Mouse (Mus musculus): ENCODE results near the gene Nhlh2. TPM values are rescaled to one million over a fixed set of nuclear protein-coding genes. Genes with fewer than 3 reads are reported as not detected.

Nhlh2 gene
- polyA plus RNA-seq, 1 experiment from 2014 or later = 46.2 TPM

- WGBS = 87% methylated on average over 8 of the region's 8 CpGs
- DNase-seq (no peak), ATAC-seq (ENCODE audit: low FRiP score, low TSS enrichment) (no peak)
- no peak overlapping the region for H3K9ac ChIP-seq (replicated peaks; ENCODE audit: low read length)
- H3K27ac ChIP-seq (replicated peaks; ENCODE audit: low read depth, low read length) = no peak overlapping the region
- H3K9me3 ChIP-seq (ENCODE audit: control insufficient read depth, low read length) = no peaks in the 10 kb centered on the region
- H3K4me3 ChIP-seq (replicated peaks; ENCODE audit: low read depth, low read length) = no peak overlapping the region
- H3K4me1 ChIP-seq (ENCODE audit: control insufficient read depth, insufficient read depth, low read length) = no peaks in the 10 kb centered on the region
- no peaks in the 10 kb centered on the region for H3K27me3 ChIP-seq (ENCODE audit: control insufficient read depth, insufficient read depth, low read length)
- no peaks in the 10 kb centered on the region for H3K36me3 ChIP-seq (ENCODE audit: control insufficient read depth, insufficient read depth, low read length)
- no peak overlapping the region for H3K4me2 ChIP-seq (ENCODE audit: low read length)
Observed at GRCm38 (mm10) chr3:101985634-101986033, 24.2 kb upstream of the Nhlh2 start.

- no peak overlapping the region for H3K4me3 ChIP-seq (replicated peaks; ENCODE audit: low read depth, low read length)
- H3K4me2 ChIP-seq (ENCODE audit: low read length) = no peak overlapping the region
- H3K36me3 ChIP-seq (ENCODE audit: control insufficient read depth, insufficient read depth, low read length) = no peaks in the 10 kb centered on the region
- no peak overlapping the region for H3K9ac ChIP-seq (replicated peaks; ENCODE audit: low read length)
- no peak for DNase-seq
- H3K4me1 ChIP-seq (ENCODE audit: control insufficient read depth, insufficient read depth, low read length) = no peaks in the 10 kb centered on the region
- 65% methylated on average over 3 of the region's 3 CpGs for WGBS
- H3K9me3 ChIP-seq (ENCODE audit: control insufficient read depth, low read length) = no peaks in the 10 kb centered on the region
- ATAC-seq (ENCODE audit: low FRiP score, low TSS enrichment) = no peak
- no peak overlapping the region for H3K27ac ChIP-seq (replicated peaks; ENCODE audit: low read depth, low read length)
- H3K27me3 ChIP-seq (ENCODE audit: control insufficient read depth, insufficient read depth, low read length) = no peaks in the 10 kb centered on the region
Observed at GRCm38 (mm10) chr3:101990136-101990535, 19.7 kb upstream of the Nhlh2 start.

- DNase-seq (no peak), ATAC-seq (ENCODE audit: low FRiP score, low TSS enrichment) (no peak; the same call in 1 of the 2 replicates)
- Histone ChIP-seq H3K9me3 (ENCODE audit: control insufficient read depth, low read length) (no peaks in the 10 kb centered on the region), H3K4me2 (ENCODE audit: low read length) (no peak overlapping the region), H3K4me1 (ENCODE audit: control insufficient read depth, insufficient read depth, low read length) (no peaks in the 10 kb centered on the region), H3K27ac (replicated peaks; ENCODE audit: low read depth, low read length) (no peak overlapping the region), H3K9ac (replicated peaks; ENCODE audit: low read length) (no peak overlapping the region), H3K4me3 (replicated peaks; ENCODE audit: low read depth, low read length) (no peak overlapping the region), H3K27me3 (ENCODE audit: control insufficient read depth, insufficient read depth, low read length) (no peaks in the 10 kb centered on the region), H3K36me3 (ENCODE audit: control insufficient read depth, insufficient read depth, low read length) (no peaks in the 10 kb centered on the region)
- WGBS = 51% methylated on average over 6 of the region's 6 CpGs
Observed at GRCm38 (mm10) chr3:101990995-101991516, 18.8 kb upstream of the Nhlh2 start.

- 95% methylated on average over 3 of the region's 3 CpGs for WGBS
- Histone ChIP-seq H3K27ac (replicated peaks; ENCODE audit: low read depth, low read length) (no peak overlapping the region), H3K4me3 (replicated peaks; ENCODE audit: low read depth, low read length) (no peak overlapping the region), H3K27me3 (ENCODE audit: control insufficient read depth, insufficient read depth, low read length) (no peaks in the 10 kb centered on the region), H3K4me1 (ENCODE audit: control insufficient read depth, insufficient read depth, low read length) (no peaks in the 10 kb centered on the region), H3K9ac (replicated peaks; ENCODE audit: low read length) (no peak overlapping the region), H3K9me3 (ENCODE audit: control insufficient read depth, low read length) (no peaks in the 10 kb centered on the region), H3K4me2 (ENCODE audit: low read length) (no peak overlapping the region), H3K36me3 (ENCODE audit: control insufficient read depth, insufficient read depth, low read length) (no peaks in the 10 kb centered on the region)
- no peak for ATAC-seq (ENCODE audit: low FRiP score, low TSS enrichment)
- no peak for DNase-seq
Observed at GRCm38 (mm10) chr3:101997851-101998250, 12.0 kb upstream of the Nhlh2 start.

- Histone ChIP-seq H3K9me3 (ENCODE audit: control insufficient read depth, low read length) (no peaks in the 10 kb centered on the region), H3K9ac (replicated peaks; ENCODE audit: low read length) (peak overlapping the region; percentile 85), H3K4me3 (replicated peaks; ENCODE audit: low read depth, low read length) (peak overlapping the region; percentile 57), H3K27me3 (ENCODE audit: control insufficient read depth, insufficient read depth, low read length) (peaks cover 15% of the 10 kb centered on the region; the same call in 1 of the 2 replicates), H3K4me2 (ENCODE audit: low read length) (peak overlapping the region; percentile 75), H3K36me3 (ENCODE audit: control insufficient read depth, insufficient read depth, low read length) (no peaks in the 10 kb centered on the region), H3K4me1 (ENCODE audit: control insufficient read depth, insufficient read depth, low read length) (0 out of 2 replicates have a peak, but pooled peaks cover 5% of the 10 kb centered on the region), H3K27ac (replicated peaks; ENCODE audit: low read depth, low read length) (peak overlapping the region; percentile 99)
- ATAC-seq (ENCODE audit: low FRiP score, low TSS enrichment) (no peak), DNase-seq (peak; percentile 74)
- 3% methylated on average over 24 of the region's 24 CpGs for WGBS
Observed at GRCm38 (mm10) chr3:102010681-102011317, 923 bp downstream of the Nhlh2 start.

GRCm38 (mm10) chr3:102011318-102012075 lies 1.6 kb downstream of the Nhlh2 start:
- no peaks in the 10 kb centered on the region for H3K9me3 ChIP-seq (ENCODE audit: control insufficient read depth, low read length)
- H3K9ac ChIP-seq (replicated peaks; ENCODE audit: low read length) = peak overlapping the region; percentile 85
- 0 out of 2 replicates have a peak, but pooled peaks cover 5% of the 10 kb centered on the region for H3K4me1 ChIP-seq (ENCODE audit: control insufficient read depth, insufficient read depth, low read length)
- peak overlapping the region; percentile 99 for H3K27ac ChIP-seq (replicated peaks; ENCODE audit: low read depth, low read length)
- peak overlapping the region; percentile 57 for H3K4me3 ChIP-seq (replicated peaks; ENCODE audit: low read depth, low read length)
- peak; percentile 67 for DNase-seq
- H3K4me2 ChIP-seq (ENCODE audit: low read length) = peak overlapping the region; percentile 75
- no peaks in the 10 kb centered on the region for H3K36me3 ChIP-seq (ENCODE audit: control insufficient read depth, insufficient read depth, low read length)
- peaks cover 15% of the 10 kb centered on the region; the same call in 1 of the 2 replicates for H3K27me3 ChIP-seq (ENCODE audit: control insufficient read depth, insufficient read depth, low read length)
- peak; percentile 69 for ATAC-seq (ENCODE audit: low FRiP score, low TSS enrichment)
- WGBS = under 1% methylated on average over 48 of the region's 48 CpGs

- Histone ChIP-seq H3K36me3 (ENCODE audit: control insufficient read depth, insufficient read depth, low read length) (no peaks in the 10 kb centered on the region), H3K27me3 (ENCODE audit: control insufficient read depth, insufficient read depth, low read length) (peaks cover 15% of the 10 kb centered on the region; the same call in 1 of the 2 replicates)
- peak; percentile 36; the same call in 1 of the 2 replicates for ATAC-seq (ENCODE audit: low FRiP score, low TSS enrichment)
Observed at GRCm38 (mm10) chr3:102012076-102012610, 2.3 kb downstream of the Nhlh2 start.

GRCm38 (mm10) chr3:102012611-102013211 lies 2.8 kb downstream of the Nhlh2 start:
- H3K27me3 ChIP-seq (ENCODE audit: control insufficient read depth, insufficient read depth, low read length) = peaks cover 15% of the 10 kb centered on the region; the same call in 1 of the 2 replicates
- peak overlapping the region; percentile 85 for H3K9ac ChIP-seq (replicated peaks; ENCODE audit: low read length)
- no peaks in the 10 kb centered on the region for H3K9me3 ChIP-seq (ENCODE audit: control insufficient read depth, low read length)
- WGBS = under 1% methylated on average over 53 of the region's 53 CpGs
- H3K27ac ChIP-seq (replicated peaks; ENCODE audit: low read depth, low read length) = peak overlapping the region; percentile 99
- no peaks in the 10 kb centered on the region for H3K36me3 ChIP-seq (ENCODE audit: control insufficient read depth, insufficient read depth, low read length)
- peak; percentile 70 for DNase-seq
- H3K4me3 ChIP-seq (replicated peaks; ENCODE audit: low read depth, low read length) = peak overlapping the region; percentile 57
- 0 out of 2 replicates have a peak, but pooled peaks have one; percentile 12 for ATAC-seq (ENCODE audit: low FRiP score, low TSS enrichment)
- H3K4me2 ChIP-seq (ENCODE audit: low read length) = peak overlapping the region; percentile 75
- H3K4me1 ChIP-seq (ENCODE audit: control insufficient read depth, insufficient read depth, low read length) = 0 out of 2 replicates have a peak, but pooled peaks cover 5% of the 10 kb centered on the region

More at GRCm38 (mm10) chr3:102012076-102012610, 2.3 kb downstream of the Nhlh2 start:
- Histone ChIP-seq H3K4me1 (ENCODE audit: control insufficient read depth, insufficient read depth, low read length) (0 out of 2 replicates have a peak, but pooled peaks cover 5% of the 10 kb centered on the region), H3K4me3 (replicated peaks; ENCODE audit: low read depth, low read length) (peak overlapping the region; percentile 57), H3K9me3 (ENCODE audit: control insufficient read depth, low read length) (no peaks in the 10 kb centered on the region), H3K4me2 (ENCODE audit: low read length) (peak overlapping the region; percentile 75), H3K9ac (replicated peaks; ENCODE audit: low read length) (peak overlapping the region; percentile 85), H3K27ac (replicated peaks; ENCODE audit: low read depth, low read length) (peak overlapping the region; percentile 99)
- 1% methylated on average over 23 of the region's 23 CpGs for WGBS
- peak; percentile 72 for DNase-seq

Measured in midbrain, embryonic 14.5 days (tissue).